ENCODE assay signal across 22 mouse cellular contexts in the genomic region with DNA sequence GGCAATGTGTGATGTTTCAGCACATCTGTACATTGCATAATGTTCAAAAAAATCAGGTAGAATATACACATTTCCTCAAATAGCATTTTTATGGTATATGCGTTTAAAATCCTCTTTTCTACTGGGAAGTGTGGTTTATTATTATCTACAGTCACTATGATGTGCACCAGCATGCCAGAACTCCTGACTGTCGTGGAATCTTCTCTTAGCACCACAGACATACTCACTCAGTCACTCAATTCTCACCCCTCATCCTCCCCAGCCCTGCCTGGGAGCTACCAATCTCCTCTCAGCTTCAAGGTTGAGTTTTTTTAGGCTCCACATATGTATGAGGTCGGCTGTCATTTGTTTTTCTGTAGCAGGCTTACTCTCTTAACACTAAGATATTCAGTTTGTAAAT. TPM values are rescaled to one million over a fixed set of nuclear protein-coding genes. Genes with fewer than 3 reads are reported as not detected.
A peak's percentile ranks its signal among the peaks of the same experiment; 100 is the strongest.
DNase-seq lines count a peak whose midpoint lies in the region; ATAC-seq lines count a peak whose summit lies in the region.
"Had no signal": no experiment of that assay in that cellular context is flagged by ENCODE, and none has a peak within 500 bp of the region (broad histone marks: within the 10 kb centered on the region; RNA-seq: fewer than 3 reads in every experiment).

No protein-coding gene starts in this region.

- no peak overlapping the region for H3K9ac ChIP-seq in forebrain, embryonic 13.5 days
- H3K9ac ChIP-seq in forebrain, embryonic 14.5 days (ENCODE audit: low read length): no peak overlapping the region
- no peak overlapping the region for H3K9ac ChIP-seq in forebrain, embryonic 16.5 days (replicated peaks; ENCODE audit: low read depth, low read length)
- no peak overlapping the region for H3K9ac ChIP-seq in forebrain, embryonic 11.5 days (ENCODE audit: low read length)
- no peak overlapping the region for H3K9ac ChIP-seq in midbrain, embryonic 15.5 days
- H3K9ac ChIP-seq in midbrain, embryonic 14.5 days (replicated peaks; ENCODE audit: low read length): no peak overlapping the region
- H3K9ac ChIP-seq: embryonic facial prominence, embryonic 12.5 days had no signal

- peak; percentile 48; the same call in 1 of the 2 replicates for ATAC-seq in forebrain, embryonic 13.5 days
- ATAC-seq in forebrain, embryonic 14.5 days: no peak
- peak; percentile 48; the same call in 1 of the 2 replicates for ATAC-seq in forebrain, embryonic 16.5 days
- ATAC-seq in forebrain, embryonic 11.5 days (replicated peaks; ENCODE audit: low FRiP score): no peak
- peak; percentile 52 for ATAC-seq in midbrain, embryonic 15.5 days (replicated peaks)
- no peak for ATAC-seq in midbrain, embryonic 14.5 days (ENCODE audit: low FRiP score, low TSS enrichment)
- ATAC-seq: activated CD4-positive, CD25-positive, alpha-beta regulatory T cell, adult 4 months; CD4-positive, CD25-positive, alpha-beta regulatory T cell, adult 4 months; Patski had no signal

- H3K27ac ChIP-seq in forebrain, embryonic 13.5 days: no peak overlapping the region
- H3K27ac ChIP-seq in forebrain, embryonic 14.5 days (ENCODE audit: low read depth, low read length): no peak overlapping the region
- H3K27ac ChIP-seq in forebrain, embryonic 16.5 days (ENCODE audit: low read length): peak overlapping the region; percentile 70
- H3K27ac ChIP-seq in forebrain, embryonic 11.5 days (ENCODE audit: low read depth, low read length): no peak overlapping the region
- peak overlapping the region; percentile 39; the same call in 1 of the 2 replicates for H3K27ac ChIP-seq in midbrain, embryonic 15.5 days
- no peak overlapping the region for H3K27ac ChIP-seq in midbrain, embryonic 14.5 days (replicated peaks; ENCODE audit: low read depth, low read length)
- H3K27ac ChIP-seq: embryonic facial prominence, embryonic 10.5 days; embryonic facial prominence, embryonic 12.5 days had no signal

- no peaks in the 10 kb centered on the region for H3K36me3 ChIP-seq in forebrain, embryonic 13.5 days (ENCODE audit: poor library complexity, severe bottlenecking)
- no peaks in the 10 kb centered on the region for H3K36me3 ChIP-seq in forebrain, embryonic 14.5 days (ENCODE audit: control insufficient read depth, insufficient read depth, low read length)
- H3K36me3 ChIP-seq in forebrain, embryonic 16.5 days (ENCODE audit: control insufficient read depth, insufficient read depth): no peaks in the 10 kb centered on the region
- H3K36me3 ChIP-seq in forebrain, embryonic 11.5 days (ENCODE audit: control insufficient read depth, insufficient read depth, low read length): no peaks in the 10 kb centered on the region
- H3K36me3 ChIP-seq in midbrain, embryonic 15.5 days (replicated peaks): no peaks in the 10 kb centered on the region
- no peaks in the 10 kb centered on the region for H3K36me3 ChIP-seq in midbrain, embryonic 14.5 days (ENCODE audit: control insufficient read depth, insufficient read depth, low read length)
- H3K36me3 ChIP-seq: embryonic facial prominence, embryonic 10.5 days; embryonic facial prominence, embryonic 12.5 days; G1E had no signal

- WGBS in forebrain, embryonic 13.5 days: 75% methylated on average over 3 of the region's 3 CpGs
- 76% methylated on average over 3 of the region's 3 CpGs for WGBS in forebrain, embryonic 14.5 days
- 63% methylated on average over 3 of the region's 3 CpGs for WGBS in forebrain, embryonic 16.5 days
- 67% methylated on average over 3 of the region's 3 CpGs for WGBS in forebrain, embryonic 11.5 days
- 66% methylated on average over 3 of the region's 3 CpGs for WGBS in midbrain, embryonic 15.5 days
- WGBS in midbrain, embryonic 14.5 days: 69% methylated on average over 3 of the region's 3 CpGs

- H3K4me1 ChIP-seq in forebrain, embryonic 13.5 days: peaks cover 9% of the 10 kb centered on the region
- 0 out of 2 replicates have a peak, but pooled peaks cover 5% of the 10 kb centered on the region for H3K4me1 ChIP-seq in forebrain, embryonic 14.5 days (ENCODE audit: control insufficient read depth, insufficient read depth, low read length)
- peaks cover 5% of the 10 kb centered on the region; the same call in 1 of the 2 replicates for H3K4me1 ChIP-seq in forebrain, embryonic 16.5 days (replicated peaks; ENCODE audit: control insufficient read depth, insufficient read depth, low read length)
- H3K4me1 ChIP-seq in forebrain, embryonic 11.5 days (replicated peaks; ENCODE audit: control insufficient read depth, insufficient read depth, low read length): no peaks in the 10 kb centered on the region
- peaks cover 13% of the 10 kb centered on the region for H3K4me1 ChIP-seq in midbrain, embryonic 15.5 days
- peaks cover 9% of the 10 kb centered on the region; the same call in 1 of the 2 replicates for H3K4me1 ChIP-seq in midbrain, embryonic 14.5 days (ENCODE audit: control insufficient read depth, insufficient read depth, low read length)
- H3K4me1 ChIP-seq: embryonic facial prominence, embryonic 10.5 days; embryonic facial prominence, embryonic 12.5 days had no signal

- H3K4me2 ChIP-seq in forebrain, embryonic 13.5 days: no peak overlapping the region
- H3K4me2 ChIP-seq in forebrain, embryonic 14.5 days (ENCODE audit: low read length): no peak overlapping the region
- no peak overlapping the region for H3K4me2 ChIP-seq in forebrain, embryonic 16.5 days (ENCODE audit: low read length)
- no peak overlapping the region for H3K4me2 ChIP-seq in forebrain, embryonic 11.5 days (ENCODE audit: low read depth, low read length, severe bottlenecking)
- H3K4me2 ChIP-seq in midbrain, embryonic 15.5 days: no peak overlapping the region
- no peak overlapping the region for H3K4me2 ChIP-seq in midbrain, embryonic 14.5 days (ENCODE audit: low read length)
- H3K4me2 ChIP-seq: embryonic facial prominence, embryonic 12.5 days had no signal

- H3K9me3 ChIP-seq in forebrain, embryonic 13.5 days (replicated peaks): no peaks in the 10 kb centered on the region
- no peaks in the 10 kb centered on the region for H3K9me3 ChIP-seq in forebrain, embryonic 14.5 days (replicated peaks; ENCODE audit: control insufficient read depth, low read length)
- H3K9me3 ChIP-seq in forebrain, embryonic 16.5 days (ENCODE audit: control insufficient read depth, low read length): no peaks in the 10 kb centered on the region
- H3K9me3 ChIP-seq in forebrain, embryonic 11.5 days (ENCODE audit: control insufficient read depth, low read length): no peaks in the 10 kb centered on the region
- H3K9me3 ChIP-seq in midbrain, embryonic 15.5 days: no peaks in the 10 kb centered on the region
- H3K9me3 ChIP-seq in midbrain, embryonic 14.5 days (ENCODE audit: control insufficient read depth, low read length): no peaks in the 10 kb centered on the region
- H3K9me3 ChIP-seq: embryonic facial prominence, embryonic 10.5 days; embryonic facial prominence, embryonic 12.5 days; G1E had no signal

- DNase-seq in forebrain, embryonic 14.5 days (ENCODE audit: low spot score): no peak
- no peak for DNase-seq in forebrain, embryonic 11.5 days (ENCODE audit: low spot score)
- DNase-seq in midbrain, embryonic 14.5 days: no peak
- DNase-seq: adrenal gland, adult 8-10 months; adrenal gland, postnatal 14 days; adrenal gland, postnatal 36 days; B cell, adult 2 months; cerebellum, adult 11-12 months; cerebellum, adult 2 months; cerebellum, adult 9-10 months; cerebellum, postnatal 10 days; cerebellum, postnatal 25 days had no signal

- no peaks in the 10 kb centered on the region for H3K27me3 ChIP-seq in forebrain, embryonic 13.5 days
- H3K27me3 ChIP-seq in forebrain, embryonic 14.5 days (replicated peaks; ENCODE audit: control insufficient read depth, insufficient read depth, low read length): no peaks in the 10 kb centered on the region
- H3K27me3 ChIP-seq in forebrain, embryonic 16.5 days (replicated peaks; ENCODE audit: control insufficient read depth, insufficient read depth, low read length): no peaks in the 10 kb centered on the region
- H3K27me3 ChIP-seq in forebrain, embryonic 11.5 days (ENCODE audit: control insufficient read depth, insufficient read depth, low read length): no peaks in the 10 kb centered on the region
- no peaks in the 10 kb centered on the region for H3K27me3 ChIP-seq in midbrain, embryonic 15.5 days (replicated peaks)
- H3K27me3 ChIP-seq in midbrain, embryonic 14.5 days (ENCODE audit: control insufficient read depth, insufficient read depth, low read length): no peaks in the 10 kb centered on the region
- H3K27me3 ChIP-seq: CH12.LX; embryonic facial prominence, embryonic 12.5 days had no signal

- no peak overlapping the region for H3K4me3 ChIP-seq in forebrain, embryonic 13.5 days
- H3K4me3 ChIP-seq in forebrain, embryonic 14.5 days (ENCODE audit: low read depth, low read length): no peak overlapping the region
- no peak overlapping the region for H3K4me3 ChIP-seq in forebrain, embryonic 16.5 days (replicated peaks; ENCODE audit: low read length)
- no peak overlapping the region for H3K4me3 ChIP-seq in forebrain, embryonic 11.5 days (ENCODE audit: low read depth, low read length)
- H3K4me3 ChIP-seq in midbrain, embryonic 15.5 days: no peak overlapping the region
- H3K4me3 ChIP-seq in midbrain, embryonic 14.5 days (replicated peaks; ENCODE audit: low read depth, low read length): no peak overlapping the region
- H3K4me3 ChIP-seq: embryonic facial prominence, embryonic 10.5 days; embryonic facial prominence, embryonic 12.5 days had no signal

RNA-seq across cellular contexts. Expression of gene Dchs2, which starts 20.8 kb away (rescaled TPM):
- 0.12 and 0.13 TPM in 2 replicates for polyA plus RNA-seq in forebrain, embryonic 13.5 days (2015; fragmentation: Nextera tagmentation; extraction: Ambion mirVana)
- 0.27 and 0.45 TPM in 2 replicates for polyA plus RNA-seq in forebrain, embryonic 14.5 days (2014; fragmentation: Nextera tagmentation; extraction: Ambion mirVana)
- 0.51 and 0.68 TPM in 2 replicates for polyA plus RNA-seq in forebrain, embryonic 16.5 days (2015; fragmentation: Nextera tagmentation; extraction: Ambion mirVana)
- 0.05 TPM in 1 of 2 replicates, not detected in the other for polyA plus RNA-seq in forebrain, embryonic 11.5 days (2014; fragmentation: Nextera tagmentation; extraction: Ambion mirVana)
- 0.83 and 0.92 TPM in 2 replicates for polyA plus RNA-seq in midbrain, embryonic 15.5 days (2015; fragmentation: Nextera tagmentation; extraction: Ambion mirVana)
- 1.2 and 1.8 TPM in 2 replicates for polyA plus RNA-seq in midbrain, embryonic 14.5 days (2014; fragmentation: Nextera tagmentation; extraction: Ambion mirVana)
- polyA plus RNA-seq: activated CD4-positive, CD25-positive, alpha-beta regulatory T cell, adult 4 months; CD4-positive, CD25-positive, alpha-beta regulatory T cell, adult 4 months; G1E had no signal

Comparison
In these comparisons a context has a peak if more than half of its experiments do, and no peak if none do; other contexts are left out.
1. ATAC-seq: peak in forebrain, embryonic 13.5 days (single experiment), forebrain, embryonic 16.5 days (single experiment) and midbrain, embryonic 15.5 days (single experiment); none in forebrain, embryonic 14.5 days (single experiment), forebrain, embryonic 11.5 days (single experiment) and midbrain, embryonic 14.5 days (single experiment).
2. H3K27ac ChIP-seq: peak in forebrain, embryonic 16.5 days (single experiment) and midbrain, embryonic 15.5 days (single experiment); none in forebrain, embryonic 13.5 days (single experiment), forebrain, embryonic 14.5 days (single experiment), forebrain, embryonic 11.5 days (single experiment) and midbrain, embryonic 14.5 days (single experiment).